Mouse (Mus musculus): ENCODE data around the gene Olfr1454.

Olfr1454 gene

GRCm38 (mm10) chr19:13060310-13060709 lies at the start of gene Olfr1454:
Gene Olfr1454 (plus strand): TSS chr19:13060610.
- WGBS = 62% methylated on average over 2 of the region's 2 CpGs

GRCm38 (mm10) chr19:13028227-13028626 lies 32.2 kb upstream of the Olfr1454 start, which contains the start of gene Olfr1453:
Gene Olfr1453 (minus strand): TSS chr19:13028327.
- WGBS = 40% methylated on average over 1 of the region's 1 CpGs

GRCm38 (mm10) chr19:13093908-13094307 lies 33.5 kb downstream of the Olfr1454 start:
- WGBS = 86% methylated on average over 1 of the region's 1 CpGs

GRCm38 (mm10) chr19:13097791-13098190 lies 37.4 kb downstream of the Olfr1454 start, which contains the start of gene Olfr1457:
Gene Olfr1457 (minus strand): TSS chr19:13097891.
- 74% methylated on average over 2 of the region's 2 CpGs for WGBS

- 77% methylated on average over 3 of the region's 3 CpGs for WGBS
Measured at GRCm38 (mm10) chr19:13106675-13107074, 46.3 kb downstream of the Olfr1454 start, which contains the start of gene Olfr1458. Gene Olfr1458 (minus strand): TSS chr19:13106775.
